Mouse (Mus musculus) heart, embryonic 16.5 days (tissue): Measurements from ENCODE around the gene Ltk. TPM values are rescaled to one million over a fixed set of nuclear protein-coding genes. Genes with fewer than 3 reads are reported as not detected.

ENCODE experiments used
- ATAC-seq: fragments of 200-750 bp; cut with Nextera tagmentation; replicated peaks from 2 replicates; pipeline ENCODE4 v1.8.0; 2017; ENCODE audit warnings: moderate number of reproducible peaks; ENCODE audit not compliant: insufficient read depth, low FRiP score; ENCODE audit errors: extremely low read depth
- H3K27ac ChIP-seq: fragments of 300-500 bp; sonication (generic); 2 replicates; pipeline ENCODE4 v1.5.1; 2014; ENCODE audit warnings: mild to moderate bottlenecking, low read length, control low read depth, moderate library complexity
- H3K27me3 ChIP-seq: fragments of 300-500 bp; sonication (generic); 2 replicates; pipeline ENCODE4 v1.6.1; 2014; ENCODE audit warnings: low read length, mixed read lengths; ENCODE audit not compliant: control insufficient read depth, insufficient read depth
- H3K36me3 ChIP-seq: fragments of 300-500 bp; sonication (generic); 2 replicates; pipeline ENCODE4 v1.6.1; 2014; ENCODE audit not compliant: control insufficient read depth, insufficient read depth
- H3K4me1 ChIP-seq: fragments of 300-500 bp; sonication (generic); 2 replicates; pipeline ENCODE4 v1.6.1; 2014; ENCODE audit warnings: low read length, mixed read lengths; ENCODE audit not compliant: control insufficient read depth, insufficient read depth
- H3K4me2 ChIP-seq: fragments of 300-500 bp; sonication (generic); 2 replicates; pipeline ENCODE4 v1.6.1; 2014; ENCODE audit warnings: low read depth, mild to moderate bottlenecking, control low read depth, low read length
- H3K4me3 ChIP-seq: fragments of 300-500 bp; sonication (generic); 2 replicates; pipeline ENCODE4 v1.5.1; 2014; ENCODE audit warnings: mild to moderate bottlenecking, control low read depth, low read length
- H3K9ac ChIP-seq: fragments of 300-500 bp; sonication (generic); 2 replicates; pipeline ENCODE4 v1.6.1; 2014; ENCODE audit warnings: low read length, control low read depth
- H3K9me3 ChIP-seq: fragments of 300-500 bp; sonication (generic); replicated peaks from 2 replicates; pipeline ENCODE4 v1.6.1; 2016; ENCODE audit warnings: low read length; ENCODE audit not compliant: control insufficient read depth
- WGBS: fragments of 180-500 bp; shearing (Covaris S2); extraction: QIAGEN DNeasy Blood & Tissue Kit; methylation state at CpG from one replicate; pipeline ENCODE4 v1.1.7; 2014; 5-methylcytosine and 5-hydroxymethylcytosine counted together
- polyA plus RNA-seq: library from polyadenylated mRNA; unstranded; fragments of >200 nt; fragmentation: Nextera tagmentation; extraction: Ambion mirVana; gene quantifications from 2 replicates; pipeline ENCODE4 v1.2.1, GENCODE M21; 2015

Ltk gene
- polyA plus RNA-seq = 0.22 TPM in 1 of 2 replicates, not detected in the other

- Histone ChIP-seq H3K4me3 (no peak within 1 kb of the TSS), H3K9me3 (no peaks in the 10 kb centered on the region), H3K4me1 (peaks cover 8% of the 10 kb centered on the region), H3K9ac (no peak within 1 kb of the TSS), H3K27ac (no peak within 1 kb of the TSS), H3K4me2 (peak within 1 kb of the TSS; percentile 100; the same call in 1 of the 2 replicates), H3K36me3 (peaks cover 3% of the 10 kb centered on the region; the same call in 1 of the 2 replicates), H3K27me3 (peaks cover 24% of the 10 kb centered on the region)
- WGBS = 13% methylated on average over 9 of the region's 9 CpGs
- no peak for ATAC-seq
Observed at GRCm38 (mm10) chr2:119760251-119760650, at the start of gene Ltk. Gene Ltk, minus strand, starts transcription at chr2:119760431.

GRCm38 (mm10) chr2:119808881-119809280 is 48.6 kb upstream of the Ltk start:
- Histone ChIP-seq H3K4me2 (no peak overlapping the region), H3K36me3 (no peaks in the 10 kb centered on the region), H3K4me3 (no peak overlapping the region), H3K9me3 (no peaks in the 10 kb centered on the region), H3K9ac (no peak overlapping the region), H3K4me1 (peaks cover 11% of the 10 kb centered on the region), H3K27me3 (no peaks in the 10 kb centered on the region), H3K27ac (no peak overlapping the region)
- 31% methylated on average over 4 of the region's 4 CpGs for WGBS
- peak; percentile 34; the same call in 1 of the 2 replicates for ATAC-seq

GRCm38 (mm10) chr2:119808438-119808837 is 48.2 kb upstream of the Ltk start:
- no peak for ATAC-seq
- Histone ChIP-seq H3K4me2 (no peak overlapping the region), H3K36me3 (no peaks in the 10 kb centered on the region), H3K9ac (no peak overlapping the region), H3K4me1 (peaks cover 9% of the 10 kb centered on the region), H3K9me3 (no peaks in the 10 kb centered on the region), H3K27me3 (no peaks in the 10 kb centered on the region), H3K4me3 (no peak overlapping the region), H3K27ac (no peak overlapping the region)
- 34% methylated on average over 4 of the region's 4 CpGs for WGBS

GRCm38 (mm10) chr2:119805536-119805935 is 45.3 kb upstream of the Ltk start:
- no peak for ATAC-seq
- no peaks in the 10 kb centered on the region for H3K36me3 ChIP-seq
- peaks cover 19% of the 10 kb centered on the region for H3K4me1 ChIP-seq
- no peak overlapping the region for H3K4me3 ChIP-seq
- no peak overlapping the region for H3K27ac ChIP-seq
- 0 out of 2 replicates have a peak, but pooled peaks cover 2% of the 10 kb centered on the region for H3K27me3 ChIP-seq
- H3K9ac ChIP-seq = no peak overlapping the region; the same call in 1 of the 2 replicates
- 61% methylated on average over 8 of the region's 8 CpGs for whole genome bisulfite sequencing
- no peaks in the 10 kb centered on the region for H3K9me3 ChIP-seq
- no peak overlapping the region for H3K4me2 ChIP-seq

GRCm38 (mm10) chr2:119804776-119805175 is 44.5 kb upstream of the Ltk start:
- no peak for ATAC-seq
- H3K9ac ChIP-seq = no peak overlapping the region
- H3K36me3 ChIP-seq = no peaks in the 10 kb centered on the region
- no peak overlapping the region for H3K4me3 ChIP-seq
- no peaks in the 10 kb centered on the region for H3K9me3 ChIP-seq
- H3K4me2 ChIP-seq = no peak overlapping the region
- 54% methylated on average over 9 of the region's 9 CpGs for WGBS
- H3K27ac ChIP-seq = no peak overlapping the region
- H3K4me1 ChIP-seq = peaks cover 24% of the 10 kb centered on the region
- 0 out of 2 replicates have a peak, but pooled peaks cover 2% of the 10 kb centered on the region for H3K27me3 ChIP-seq

GRCm38 (mm10) chr2:119804275-119804628 is 44.0 kb upstream of the Ltk start:
- Histone ChIP-seq H3K36me3 (no peaks in the 10 kb centered on the region), H3K9me3 (no peaks in the 10 kb centered on the region), H3K4me2 (no peak overlapping the region), H3K4me3 (no peak overlapping the region), H3K27ac (no peak overlapping the region), H3K4me1 (peaks cover 24% of the 10 kb centered on the region), H3K27me3 (0 out of 2 replicates have a peak, but pooled peaks cover 2% of the 10 kb centered on the region), H3K9ac (no peak overlapping the region)
- WGBS = 68% methylated on average over 5 of the region's 5 CpGs
- no peak for ATAC-seq

- Histone ChIP-seq H3K4me3 (no peak overlapping the region), H3K27ac (no peak overlapping the region), H3K9me3 (no peaks in the 10 kb centered on the region), H3K36me3 (no peaks in the 10 kb centered on the region), H3K27me3 (0 out of 2 replicates have a peak, but pooled peaks cover 2% of the 10 kb centered on the region), H3K4me2 (no peak overlapping the region), H3K9ac (no peak overlapping the region), H3K4me1 (peaks cover 24% of the 10 kb centered on the region)
- ATAC-seq = no peak
- 42% methylated on average over 6 of the region's 6 CpGs for WGBS
Observed at GRCm38 (mm10) chr2:119803618-119804274, 43.5 kb upstream of the Ltk start.

- Histone ChIP-seq H3K9ac (no peak overlapping the region), H3K9me3 (no peaks in the 10 kb centered on the region), H3K36me3 (no peaks in the 10 kb centered on the region), H3K27ac (no peak overlapping the region), H3K4me3 (no peak overlapping the region), H3K4me1 (peaks cover 27% of the 10 kb centered on the region), H3K27me3 (0 out of 2 replicates have a peak, but pooled peaks cover 2% of the 10 kb centered on the region), H3K4me2 (no peak overlapping the region)
- ATAC-seq = peak; percentile 29
- WGBS = 63% methylated on average over 10 of the region's 10 CpGs
Observed at GRCm38 (mm10) chr2:119802767-119803617, 42.8 kb upstream of the Ltk start.
